Mouse (Mus musculus): ENCODE measurements around the gene Fuz.
A peak's percentile ranks its signal among the peaks of the same experiment; 100 is the strongest.

Gene Fuz

DNA sequence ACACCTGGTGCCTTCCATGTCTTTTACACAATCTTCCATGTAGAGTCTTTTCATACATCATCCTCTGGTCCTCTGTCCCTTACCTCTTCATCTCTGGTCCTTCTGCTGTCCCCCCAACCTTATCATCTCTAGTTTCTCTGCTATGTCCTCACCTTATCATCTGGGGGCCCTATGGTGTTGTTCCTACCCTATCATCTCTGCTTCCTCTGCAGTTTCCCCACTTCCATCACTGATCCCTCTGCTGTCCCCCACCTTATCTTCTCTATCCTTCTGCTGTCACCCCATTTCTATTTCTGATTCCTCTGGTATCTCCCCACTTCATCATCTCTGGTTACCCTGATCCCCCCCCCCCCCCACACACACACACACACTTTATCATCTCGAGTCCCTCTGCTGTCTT is 32.7 kb downstream of the Fuz start:
- DNase-seq (ENCODE audit: low spot score in 2 of 2): no peak

DNA sequence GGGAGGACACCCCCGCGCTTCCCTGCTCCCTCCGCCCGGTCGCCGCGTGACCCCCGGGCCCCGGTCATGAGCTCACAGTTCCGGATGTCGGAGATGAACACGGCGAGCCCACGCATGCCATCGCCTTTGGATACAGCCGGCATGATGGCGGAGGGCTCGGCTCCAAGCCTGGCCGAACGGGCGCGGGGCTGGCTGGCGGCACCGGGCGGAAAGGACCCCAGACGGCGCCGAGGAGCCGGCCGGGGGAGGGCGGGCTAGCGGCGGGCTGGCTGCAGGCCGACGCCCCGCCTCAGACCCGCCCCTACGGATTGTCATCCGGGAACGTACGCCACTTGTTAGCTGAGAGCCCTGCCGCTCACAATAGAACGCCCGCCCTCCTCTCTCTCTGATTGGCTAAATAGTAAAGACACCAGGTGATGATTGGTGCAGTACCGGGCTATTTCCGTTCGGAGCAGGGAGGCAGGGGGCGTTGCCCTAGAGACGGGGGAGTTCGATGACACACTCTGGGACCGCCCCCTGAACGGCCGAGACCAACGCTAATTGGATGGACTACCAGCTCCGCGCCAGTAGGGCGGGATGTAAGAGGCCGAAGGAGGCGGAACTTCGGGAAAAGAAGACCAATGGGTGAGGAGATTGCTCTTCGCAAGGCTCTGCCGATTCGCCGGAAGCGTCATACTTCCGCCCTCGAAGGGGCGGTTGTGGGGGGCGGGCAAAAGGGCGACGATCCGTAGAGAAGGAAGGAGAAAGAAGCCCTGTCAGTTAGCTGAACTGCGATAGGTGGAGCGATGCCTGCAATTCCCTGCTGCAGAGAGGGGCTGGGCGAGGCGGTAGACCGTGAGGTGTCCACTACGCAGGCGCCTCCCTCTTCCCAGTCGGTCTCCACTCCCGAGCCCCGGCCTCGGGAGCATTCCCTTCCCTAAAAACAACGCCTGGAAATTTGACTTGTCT is 33.6 kb downstream of the Fuz start, which contains the start of gene Ap2a1:
Ap2a1 (minus strand) TSS at position 293 of the 948 bp plus-strand sequence.
- DNase-seq (ENCODE audit: low spot score in 2 of 2): peak; percentile 100

DNA sequence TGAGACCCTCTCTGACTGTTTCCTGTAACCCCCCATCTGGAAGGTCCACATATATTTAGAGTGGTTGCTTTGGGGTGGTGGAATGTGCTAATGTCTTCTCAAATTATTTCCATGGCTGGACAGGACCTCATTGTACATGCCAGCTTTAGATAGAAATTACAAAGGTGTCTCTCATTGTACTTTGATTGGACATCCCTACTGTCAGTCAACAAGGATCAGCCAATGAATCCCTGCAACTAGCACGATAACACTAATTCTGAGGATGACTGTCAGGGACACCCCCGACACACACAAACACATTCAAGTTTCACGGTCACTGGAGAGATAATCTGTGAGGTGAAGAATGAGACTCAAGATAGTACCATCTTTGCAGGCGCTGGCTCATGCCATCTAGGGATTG is 42.8 kb downstream of the Fuz start:
- DNase-seq (ENCODE audit: low spot score in 2 of 2): no peak

DNA sequence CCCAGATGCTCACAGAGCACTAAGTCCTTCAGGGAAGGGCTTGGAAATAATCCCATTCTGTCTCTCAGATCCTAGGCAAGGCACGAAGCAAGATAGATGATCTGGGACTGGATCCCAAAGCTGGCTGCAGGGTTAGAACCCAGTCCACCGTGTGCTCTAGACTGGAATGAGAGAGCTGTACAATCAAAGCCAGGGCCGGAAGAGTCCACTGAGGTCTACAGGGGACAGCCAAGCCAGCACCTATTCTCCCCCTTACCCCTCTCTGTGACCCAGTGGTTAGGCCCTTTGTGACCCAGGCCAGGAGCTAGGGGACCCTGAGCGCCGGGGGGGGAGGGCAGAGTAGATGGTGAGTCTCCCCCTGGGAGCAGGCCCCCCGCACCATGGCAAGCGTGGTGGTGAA is 47.0 kb downstream of the Fuz start, which contains the start of gene Tsks:
Tsks (plus strand) TSS at position 301 of the 400 bp plus-strand sequence.
- DNase-seq (ENCODE audit: low spot score in 2 of 2): no peak

DNA sequence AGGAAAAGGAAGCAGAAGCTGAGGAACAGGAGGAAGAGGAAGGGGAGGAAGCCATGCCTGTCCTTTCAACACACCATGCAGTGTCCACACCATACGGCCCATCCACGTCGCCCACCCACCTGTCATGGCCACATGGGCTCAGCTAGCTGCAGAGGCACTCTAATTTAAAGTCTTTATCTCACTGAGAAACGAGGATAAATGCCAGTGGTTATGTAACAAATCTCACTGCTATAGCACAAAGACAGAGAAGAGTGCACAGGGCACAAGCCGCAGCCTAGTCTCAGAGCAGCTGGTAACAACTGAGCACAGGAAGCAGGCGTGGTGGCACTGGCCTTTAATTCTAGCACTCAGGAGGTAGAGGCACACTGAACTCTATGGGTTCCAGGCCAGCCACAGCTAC is 54.0 kb downstream of the Fuz start:
- DNase-seq (ENCODE audit: low spot score in 2 of 2): peak in 1 of 2 experiments; percentile 5

DNA sequence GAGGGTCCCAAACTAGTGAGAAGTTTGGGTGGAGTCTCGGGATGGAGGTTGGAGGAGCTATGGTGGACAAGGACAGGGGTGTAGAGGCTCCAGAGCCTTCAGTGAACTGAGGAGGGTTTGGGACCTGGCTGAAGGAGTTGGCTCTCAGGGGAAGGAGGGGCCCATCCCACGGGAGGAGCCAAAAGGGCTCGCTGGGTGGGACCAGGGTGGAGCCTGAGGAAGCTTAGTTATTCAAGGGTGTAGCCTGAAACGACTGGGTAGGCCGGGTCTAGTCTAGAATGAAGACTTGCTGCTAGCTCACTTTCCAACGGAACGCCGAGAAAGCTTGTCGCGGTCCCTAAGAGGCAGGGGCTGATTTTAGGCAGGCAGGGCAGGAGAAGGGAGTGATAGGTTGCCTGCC is 56.1 kb downstream of the Fuz start:
- DNase-seq (ENCODE audit: low spot score in 2 of 2): no peak

Measured in frontal cortex, postnatal 10 days (tissue).